Mouse (Mus musculus): ENCODE data around the gene Cacna1i.
A peak's percentile ranks its signal among the peaks of the same experiment; 100 is the strongest.

DNA sequence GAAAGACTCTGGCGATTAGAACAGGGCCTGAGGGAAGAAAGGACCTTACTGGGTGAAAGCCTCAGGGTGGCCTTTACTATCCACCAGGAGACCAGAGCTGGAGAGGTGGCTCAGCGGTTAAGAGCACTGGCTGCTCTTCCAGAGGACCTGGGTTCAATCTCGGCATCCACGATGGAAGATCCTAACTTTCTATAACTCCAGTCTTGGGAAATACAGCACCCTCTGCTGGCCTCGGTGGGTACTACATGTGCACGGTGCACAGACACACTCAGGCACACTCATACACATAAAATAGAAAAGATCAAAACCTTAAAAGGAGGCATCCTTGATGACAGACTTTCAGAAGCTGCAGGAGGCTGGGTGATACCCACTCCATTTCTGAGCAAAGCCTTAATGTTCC lies 6.4 kb upstream of the Cacna1i start:
- TF ChIP-seq EP300 (IDR thresholded peaks at IDR 0.05; ENCODE audit: low read depth) (no peak), CTCF (IDR thresholded peaks at IDR 0.05; ENCODE audit: low read depth) (peak; percentile 48)

Data from heart, postnatal 0 days (tissue).